Mouse (Mus musculus) bone marrow macrophage, adult 2 months (primary cell): Measurements from ENCODE around the gene Olfr38.

Experiments used
- CTCF ChIP-seq: IDR thresholded peaks from 2 replicates; pipeline ENCODE4 v1.5.1; 2012; ENCODE audit warnings: low read depth, mild to moderate bottlenecking, low read length, moderate library complexity
- POLR2A ChIP-seq: IDR thresholded peaks from 2 replicates; pipeline ENCODE4 v1.6.1; 2012; ENCODE audit warnings: mild to moderate bottlenecking, low read depth, low read length, borderline replicate concordance

DNA sequence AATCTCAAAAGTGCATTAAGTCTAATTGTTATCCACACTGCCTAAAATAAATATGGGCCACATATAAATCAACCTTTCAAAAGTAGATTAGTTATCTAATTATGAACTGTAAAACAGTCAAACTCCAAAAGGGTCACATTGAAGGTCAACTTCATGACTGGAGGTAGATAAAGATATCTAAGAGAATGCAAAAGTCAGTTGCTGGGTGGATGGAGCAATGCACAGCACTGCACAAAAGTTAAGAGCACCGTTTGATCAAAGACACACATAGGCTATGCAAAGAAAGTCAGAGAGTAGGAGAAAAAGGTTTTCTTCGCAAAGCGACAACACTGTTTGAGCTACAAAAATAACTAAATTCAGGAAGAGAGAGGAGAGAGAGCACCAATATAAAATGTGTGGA is 38.8 kb downstream of the Olfr38 start:
- no peak for TF ChIP-seq CTCF
- TF ChIP-seq POLR2A = no peak
